Mouse (Mus musculus) lung, embryonic 15.5 days (tissue): ENCODE results near the gene Slc5a10. TPM values are rescaled to one million over a fixed set of nuclear protein-coding genes. Genes with fewer than 3 reads are reported as not detected.

Experiments used
- ATAC-seq: fragments of 200-750 bp; cut with Nextera tagmentation; 2 replicates; pipeline ENCODE4 v1.8.0; 2017; ENCODE audit warnings: moderate number of reproducible peaks, borderline replicate concordance; ENCODE audit not compliant: low FRiP score, low TSS enrichment; ENCODE audit errors: extremely low read depth
- H3K27ac ChIP-seq: fragments of 300-500 bp; sonication (generic); 2 replicates; pipeline ENCODE4 v1.5.1; 2015; ENCODE audit warnings: moderate library complexity, mild to moderate bottlenecking, inconsistent platforms
- H3K27me3 ChIP-seq: fragments of 300-500 bp; sonication (generic); 2 replicates; pipeline ENCODE4 v1.6.1; 2015; ENCODE audit warnings: inconsistent platforms
- H3K36me3 ChIP-seq: fragments of 300-500 bp; sonication (generic); 2 replicates; pipeline ENCODE4 v1.6.1; 2015; ENCODE audit warnings: inconsistent platforms
- H3K4me1 ChIP-seq: fragments of 300-500 bp; sonication (generic); 2 replicates; pipeline ENCODE4 v1.6.1; 2015; ENCODE audit warnings: inconsistent platforms
- H3K4me2 ChIP-seq: fragments of 300-500 bp; sonication (generic); 2 replicates; pipeline ENCODE4 v1.6.1; 2015; ENCODE audit warnings: inconsistent platforms, mild to moderate bottlenecking, moderate library complexity
- H3K4me3 ChIP-seq: fragments of 300-500 bp; sonication (generic); 2 replicates; pipeline ENCODE4 v1.5.1; 2015; ENCODE audit warnings: mild to moderate bottlenecking, inconsistent platforms
- H3K9ac ChIP-seq: fragments of 300-500 bp; sonication (generic); 2 replicates; pipeline ENCODE4 v1.6.1; 2015; ENCODE audit warnings: inconsistent platforms
- H3K9me3 ChIP-seq: fragments of 300-500 bp; sonication (generic); 2 replicates; pipeline ENCODE4 v1.6.1; 2016; ENCODE audit warnings: inconsistent platforms
- WGBS: fragments of 180-500 bp; shearing (Covaris S2); methylation state at CpG from one replicate; pipeline ENCODE4 v1.1.7; 2015; 5-methylcytosine and 5-hydroxymethylcytosine counted together
- polyA plus RNA-seq: library from polyadenylated mRNA; unstranded; fragments of >200 nt; fragmentation: Nextera tagmentation; extraction: Ambion mirVana; gene quantifications from 2 replicates; pipeline ENCODE4 v1.2.1, GENCODE M21; 2015

Slc5a10 gene
- polyA plus RNA-seq, 1 experiment from 2014 or later, result not detected

DNA sequence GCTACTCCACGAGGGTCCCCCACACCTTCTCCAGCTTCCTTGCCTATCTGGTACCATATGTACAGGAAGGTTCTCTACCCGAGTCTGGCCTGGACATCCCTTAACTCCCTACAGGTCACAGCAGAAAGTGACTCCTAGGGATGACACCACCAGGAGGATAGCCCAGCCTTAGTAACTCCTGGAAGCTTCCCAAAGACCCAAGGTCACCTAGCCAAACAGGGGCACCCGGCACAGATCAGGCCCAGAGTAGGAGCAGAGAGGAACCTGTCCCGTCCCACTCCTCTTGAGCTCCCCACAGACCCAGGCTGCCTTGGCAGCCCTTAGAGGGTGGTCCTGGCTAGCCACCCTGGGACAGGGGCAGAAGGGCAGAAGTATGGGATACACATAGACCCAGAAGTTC is 55.2 kb downstream of the Slc5a10 start:
- Histone ChIP-seq H3K36me3 (no peaks in the 10 kb centered on the region), H3K27ac (no peak overlapping the region), H3K4me1 (peaks cover 6% of the 10 kb centered on the region), H3K9ac (no peak overlapping the region), H3K4me3 (no peak overlapping the region), H3K4me2 (no peak overlapping the region), H3K27me3 (no peaks in the 10 kb centered on the region), H3K9me3 (no peaks in the 10 kb centered on the region)
- WGBS, result 87% methylated on average over 4 of the region's 4 CpGs
- no peak for ATAC-seq

DNA sequence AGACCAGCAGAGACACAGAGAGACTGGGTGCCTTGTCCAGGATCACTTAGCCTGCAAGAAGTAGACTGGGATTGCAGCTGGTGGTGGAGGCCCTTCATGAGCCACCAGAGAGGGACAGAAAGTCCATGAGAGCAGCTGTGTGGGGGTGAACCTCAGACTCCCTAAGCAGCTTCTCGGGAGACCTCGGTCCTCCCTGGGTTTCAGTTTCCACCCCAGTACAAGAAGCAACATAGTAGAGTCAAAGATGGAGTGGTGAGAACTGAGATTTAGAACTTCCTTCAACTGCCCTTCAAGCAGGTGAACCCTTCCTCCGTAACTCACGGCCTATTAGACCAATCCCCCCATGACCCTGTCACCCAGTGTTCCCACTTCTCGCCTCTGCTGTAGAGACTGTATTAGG is 58.4 kb downstream of the Slc5a10 start:
- no peak for ATAC-seq
- H3K9me3 ChIP-seq, result no peaks in the 10 kb centered on the region
- 88% methylated on average over 5 of the region's 5 CpGs for WGBS
- no peak overlapping the region for H3K4me3 ChIP-seq
- H3K27ac ChIP-seq, result no peak overlapping the region
- H3K9ac ChIP-seq, result no peak overlapping the region
- no peaks in the 10 kb centered on the region for H3K36me3 ChIP-seq
- H3K27me3 ChIP-seq, result no peaks in the 10 kb centered on the region
- peaks cover 8% of the 10 kb centered on the region for H3K4me1 ChIP-seq
- H3K4me2 ChIP-seq, result no peak overlapping the region

DNA sequence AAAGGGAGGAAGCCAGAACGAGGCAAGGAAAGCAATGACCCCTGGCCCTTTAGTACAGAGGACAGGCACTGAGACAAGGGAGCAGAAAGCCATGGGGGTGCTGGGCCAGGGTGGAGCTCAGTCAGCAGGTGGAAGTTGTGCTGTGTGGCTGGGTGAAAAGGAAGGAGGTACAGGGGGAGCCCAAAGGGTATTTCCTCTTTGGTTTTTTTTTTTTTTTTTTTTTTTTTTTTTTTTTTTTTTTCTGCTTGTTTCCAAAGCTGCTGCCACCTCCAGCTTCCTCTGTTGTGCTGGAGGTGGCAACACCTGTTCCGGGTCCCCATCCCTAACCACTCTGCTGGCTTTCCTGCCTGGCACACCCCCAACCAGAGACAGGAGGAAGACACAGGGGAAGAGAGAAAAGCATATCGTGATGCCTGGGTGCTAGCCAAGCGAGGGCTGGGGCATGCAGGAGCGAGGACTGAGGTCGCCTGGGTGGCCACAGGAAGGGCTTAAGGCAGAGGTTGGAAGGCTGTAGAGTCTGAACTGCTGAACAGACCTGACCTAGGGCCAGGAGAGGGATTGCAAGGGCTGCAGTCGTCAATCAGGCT is 59.7 kb downstream of the Slc5a10 start:
- no peak overlapping the region for H3K4me2 ChIP-seq
- H3K27me3 ChIP-seq, result no peaks in the 10 kb centered on the region
- ATAC-seq, result no peak
- H3K36me3 ChIP-seq, result no peaks in the 10 kb centered on the region
- H3K9ac ChIP-seq, result no peak overlapping the region
- 52% methylated on average over 7 of the region's 7 CpGs for WGBS
- no peak overlapping the region for H3K27ac ChIP-seq
- no peak overlapping the region for H3K4me3 ChIP-seq
- H3K9me3 ChIP-seq, result no peaks in the 10 kb centered on the region
- H3K4me1 ChIP-seq, result peaks cover 2% of the 10 kb centered on the region; the same call in 1 of the 2 replicates

DNA sequence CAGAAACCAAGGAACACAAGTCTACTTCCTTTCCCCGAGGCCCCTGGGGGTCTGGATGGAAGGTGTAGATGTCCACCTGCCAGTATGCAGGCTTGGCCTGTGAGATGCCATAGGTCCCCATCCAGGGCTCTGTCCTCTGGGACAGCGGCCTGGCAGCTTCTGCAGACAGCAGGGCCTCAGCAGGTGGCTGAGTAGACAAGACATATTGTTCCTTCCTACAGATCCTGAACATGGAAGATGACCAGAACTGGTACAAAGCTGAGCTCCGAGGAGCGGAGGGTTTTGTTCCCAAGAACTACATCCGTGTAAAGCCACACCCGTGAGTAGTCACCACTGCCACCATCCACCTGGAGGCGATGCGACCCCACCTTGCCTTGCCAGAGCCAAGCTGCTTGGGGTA is 60.6 kb downstream of the Slc5a10 start:
- no peak for ATAC-seq
- Histone ChIP-seq H3K27me3 (no peaks in the 10 kb centered on the region), H3K36me3 (no peaks in the 10 kb centered on the region), H3K27ac (no peak overlapping the region), H3K4me3 (no peak overlapping the region), H3K4me1 (peaks cover 2% of the 10 kb centered on the region; the same call in 1 of the 2 replicates), H3K9me3 (no peaks in the 10 kb centered on the region), H3K9ac (no peak overlapping the region), H3K4me2 (no peak overlapping the region)
- WGBS, result 85% methylated on average over 8 of the region's 8 CpGs

DNA sequence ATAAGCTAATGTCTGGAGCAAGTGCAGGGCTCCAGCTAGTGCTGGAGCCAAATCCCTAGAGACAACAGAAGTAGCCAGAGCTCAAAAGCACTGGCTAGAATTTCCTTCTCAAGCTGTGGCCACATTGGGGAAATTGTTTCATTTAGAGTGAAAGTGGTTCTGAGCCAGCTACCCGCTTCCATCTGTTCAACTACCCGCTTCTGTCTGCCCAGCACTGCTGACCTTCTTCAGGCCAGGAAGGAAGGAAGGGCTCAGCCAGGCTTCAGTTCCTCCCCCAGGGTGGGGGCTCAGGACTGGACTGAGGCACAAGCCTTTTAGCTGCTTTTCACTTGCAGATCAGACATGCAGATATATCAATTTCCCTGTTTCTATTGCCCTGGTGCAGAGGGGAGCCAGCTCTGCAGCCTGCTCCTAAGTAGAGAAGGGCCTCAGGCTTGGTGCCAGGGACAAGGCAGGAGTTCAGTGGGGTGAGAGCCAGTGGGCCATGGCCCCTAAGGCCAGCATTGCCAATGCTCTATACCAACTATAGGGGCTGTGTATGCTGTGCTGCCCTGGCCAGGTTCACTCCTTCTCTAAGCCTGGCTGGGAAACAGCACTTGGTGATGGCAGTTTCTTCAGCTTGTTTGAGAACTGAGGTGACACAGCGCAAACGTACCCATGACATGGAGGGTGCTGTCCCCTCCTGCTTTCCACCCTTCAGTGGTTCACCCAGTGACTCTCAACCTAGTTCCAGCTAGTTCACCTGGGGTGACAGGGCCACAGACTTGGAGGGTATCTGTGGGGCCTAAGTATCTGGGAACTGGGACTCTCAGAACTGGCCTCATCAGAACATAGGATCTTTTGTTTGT is 61.4 kb downstream of the Slc5a10 start:
- no peaks in the 10 kb centered on the region for H3K36me3 ChIP-seq
- H3K4me3 ChIP-seq, result no peak overlapping the region
- H3K27ac ChIP-seq, result no peak overlapping the region
- H3K27me3 ChIP-seq, result no peaks in the 10 kb centered on the region
- ATAC-seq, result no peak
- no peak overlapping the region for H3K9ac ChIP-seq
- no peaks in the 10 kb centered on the region for H3K9me3 ChIP-seq
- WGBS, result 71% methylated on average over 4 of the region's 4 CpGs
- H3K4me2 ChIP-seq, result no peak overlapping the region
- peaks cover 2% of the 10 kb centered on the region; the same call in 1 of the 2 replicates for H3K4me1 ChIP-seq

DNA sequence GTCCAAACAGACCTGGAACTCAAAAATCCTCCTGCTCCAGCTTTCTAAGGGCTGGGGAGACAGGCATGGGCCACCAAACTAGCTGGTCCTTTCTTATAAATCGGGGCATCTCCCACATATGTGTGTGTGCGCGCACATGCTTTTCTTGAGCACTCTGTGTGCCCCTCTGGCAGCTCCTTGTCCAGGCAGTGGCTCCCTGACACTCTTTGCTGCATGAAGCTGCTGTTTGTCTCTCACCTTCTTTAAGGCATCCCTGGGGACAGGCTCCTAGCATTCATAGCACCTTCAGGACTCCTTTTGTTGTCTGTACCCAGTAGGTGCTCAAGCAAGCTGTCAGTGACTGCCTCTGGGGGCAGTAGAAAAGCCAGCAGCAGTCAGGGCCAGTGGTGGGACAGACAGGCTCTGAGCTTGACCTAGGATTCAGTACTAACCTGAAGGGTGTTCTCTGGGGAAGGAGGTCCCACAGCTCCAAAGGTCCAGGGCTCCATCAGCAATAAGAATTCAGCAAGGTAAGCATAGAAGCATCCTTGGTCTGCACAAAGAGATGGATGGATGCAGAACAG is 62.2 kb downstream of the Slc5a10 start:
- no peaks in the 10 kb centered on the region for H3K27me3 ChIP-seq
- H3K4me3 ChIP-seq, result no peak overlapping the region
- no peaks in the 10 kb centered on the region for H3K9me3 ChIP-seq
- 88% methylated on average over 3 of the region's 3 CpGs for WGBS
- no peaks in the 10 kb centered on the region for H3K36me3 ChIP-seq
- H3K4me2 ChIP-seq, result no peak overlapping the region
- peaks cover 2% of the 10 kb centered on the region; the same call in 1 of the 2 replicates for H3K4me1 ChIP-seq
- ATAC-seq, result no peak
- no peak overlapping the region for H3K27ac ChIP-seq
- H3K9ac ChIP-seq, result no peak overlapping the region

DNA sequence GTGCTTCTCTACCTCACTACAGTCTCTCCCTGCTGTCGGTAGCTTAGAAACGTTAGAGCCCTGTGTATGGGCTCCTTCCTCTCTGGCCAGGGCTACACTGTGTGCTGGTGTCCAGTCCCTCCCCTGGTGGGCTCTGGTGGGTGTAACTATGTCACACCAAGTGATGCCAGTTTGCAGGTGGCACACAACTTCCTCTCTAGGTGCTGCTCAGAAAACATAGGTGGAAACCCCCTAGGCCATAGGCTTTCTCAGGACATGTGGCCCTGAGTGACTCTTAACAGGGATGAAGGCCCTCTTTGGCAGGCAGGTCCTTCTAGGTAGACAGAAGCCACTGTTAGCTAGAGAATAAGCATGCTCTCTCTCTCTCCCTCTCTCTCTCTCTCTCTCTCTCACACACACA is 63.2 kb downstream of the Slc5a10 start:
- no peak overlapping the region for H3K9ac ChIP-seq
- no peak overlapping the region for H3K4me3 ChIP-seq
- H3K4me1 ChIP-seq, result peaks cover 5% of the 10 kb centered on the region; the same call in 1 of the 2 replicates
- 53% methylated on average over 2 of the region's 2 CpGs for WGBS
- H3K36me3 ChIP-seq, result no peaks in the 10 kb centered on the region
- H3K4me2 ChIP-seq, result no peak overlapping the region
- ATAC-seq, result no peak
- no peak overlapping the region for H3K27ac ChIP-seq
- H3K27me3 ChIP-seq, result no peaks in the 10 kb centered on the region
- no peaks in the 10 kb centered on the region for H3K9me3 ChIP-seq

DNA sequence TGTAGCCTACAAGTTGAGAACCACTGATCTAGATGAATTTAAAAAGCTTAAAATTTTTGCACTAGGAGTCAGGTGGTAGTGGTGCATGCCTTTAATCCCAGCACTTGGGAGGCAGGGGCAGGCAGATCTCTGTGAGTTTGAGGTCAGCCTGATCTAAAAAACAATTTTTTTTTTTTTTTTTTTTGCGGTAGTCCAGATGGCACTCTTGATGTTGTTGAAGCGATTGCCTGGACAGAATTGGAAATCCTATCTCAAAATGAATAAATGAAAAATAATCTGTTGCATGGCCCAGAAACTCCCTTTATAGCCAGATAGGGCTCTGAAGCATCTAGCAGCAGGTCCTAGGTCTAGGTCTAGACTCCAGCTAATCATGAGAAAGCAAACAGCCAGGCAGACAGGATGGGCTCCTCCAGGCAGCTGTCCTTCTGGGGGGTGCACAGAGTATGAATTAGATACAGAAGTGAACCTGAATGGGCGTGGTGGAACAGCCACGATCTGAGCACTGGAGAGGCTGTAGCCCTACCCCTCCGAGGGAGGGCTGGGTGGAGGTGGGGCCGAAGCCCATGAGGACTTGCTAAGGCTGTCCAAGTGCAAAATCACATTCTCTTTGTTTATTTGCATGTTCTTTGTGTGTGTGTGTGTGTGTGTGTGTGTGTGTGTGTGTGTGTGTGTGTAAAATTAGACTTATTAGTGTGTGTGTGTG is 64.3 kb downstream of the Slc5a10 start:
- 0 out of 2 replicates have a peak, but pooled peaks have one; percentile 25 for ATAC-seq
- Histone ChIP-seq H3K27ac (no peak overlapping the region), H3K36me3 (no peaks in the 10 kb centered on the region), H3K4me2 (0 out of 2 replicates have a peak overlapping the region, but pooled peaks have one; percentile 6), H3K4me3 (no peak overlapping the region), H3K9ac (no peak overlapping the region), H3K9me3 (no peaks in the 10 kb centered on the region), H3K27me3 (no peaks in the 10 kb centered on the region), H3K4me1 (peaks cover 5% of the 10 kb centered on the region; the same call in 1 of the 2 replicates)
- WGBS, result 51% methylated on average over 6 of the region's 6 CpGs

DNA sequence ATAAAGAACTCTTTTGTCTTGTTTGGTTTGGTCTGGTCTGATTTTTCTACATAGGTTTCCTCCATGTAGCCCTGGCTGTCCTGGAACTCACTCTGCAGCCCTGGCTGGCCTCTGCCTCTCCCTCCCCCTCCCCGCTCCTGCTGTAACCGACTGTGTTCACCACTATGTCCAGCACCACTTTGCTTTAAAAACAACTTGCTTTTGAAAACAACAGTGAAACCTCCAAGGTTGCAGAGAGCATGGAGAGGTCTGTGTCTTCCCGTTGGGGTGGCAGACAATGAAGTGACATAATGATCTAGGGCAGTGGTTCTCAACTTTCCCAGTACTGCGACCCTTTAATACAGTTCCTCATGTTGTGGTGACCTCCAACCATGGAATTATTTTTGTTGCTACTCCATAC is 65.0 kb downstream of the Slc5a10 start:
- WGBS, result 51% methylated on average over 4 of the region's 4 CpGs
- Histone ChIP-seq H3K9me3 (no peaks in the 10 kb centered on the region), H3K36me3 (no peaks in the 10 kb centered on the region), H3K4me1 (peaks cover 5% of the 10 kb centered on the region; the same call in 1 of the 2 replicates), H3K27me3 (no peaks in the 10 kb centered on the region), H3K4me2 (peak overlapping the region; percentile 46; the same call in 1 of the 2 replicates), H3K9ac (no peak overlapping the region), H3K4me3 (no peak overlapping the region), H3K27ac (no peak overlapping the region)
- ATAC-seq, result no peak

DNA sequence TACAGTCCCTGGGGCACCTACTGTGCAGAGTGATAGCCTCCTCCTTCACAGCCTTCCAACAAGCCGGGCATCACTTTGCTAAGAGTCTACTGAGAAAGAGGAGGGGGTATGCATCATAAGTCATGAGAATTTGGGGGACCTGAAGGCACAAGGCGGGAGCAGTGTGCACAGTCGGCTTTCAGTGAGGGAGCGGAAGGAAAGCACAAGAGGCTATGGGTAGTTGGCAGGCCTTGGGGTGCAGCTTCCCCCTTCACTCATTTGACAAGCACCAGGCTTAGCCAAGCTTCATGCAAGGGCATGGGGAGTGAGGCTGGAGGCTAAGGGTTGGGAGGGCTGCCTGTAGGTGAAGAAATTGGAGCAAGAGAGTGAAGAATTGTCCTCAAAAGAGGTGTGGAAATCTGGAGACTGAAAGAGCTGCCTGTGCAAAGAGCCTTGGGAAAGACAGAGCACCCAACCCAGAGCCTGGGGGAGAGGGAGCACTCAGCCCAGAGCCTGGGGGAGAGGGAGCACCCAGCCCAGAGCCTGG is 65.8 kb downstream of the Slc5a10 start:
- H3K4me2 ChIP-seq, result peak overlapping the region; percentile 46
- ATAC-seq, result no peak
- no peak overlapping the region for H3K9ac ChIP-seq
- no peaks in the 10 kb centered on the region for H3K9me3 ChIP-seq
- H3K4me3 ChIP-seq, result peak overlapping the region; percentile 37
- H3K4me1 ChIP-seq, result peaks cover 5% of the 10 kb centered on the region; the same call in 1 of the 2 replicates
- H3K27ac ChIP-seq, result no peak overlapping the region
- WGBS, result 77% methylated on average over 4 of the region's 4 CpGs
- H3K36me3 ChIP-seq, result no peaks in the 10 kb centered on the region
- no peaks in the 10 kb centered on the region for H3K27me3 ChIP-seq

DNA sequence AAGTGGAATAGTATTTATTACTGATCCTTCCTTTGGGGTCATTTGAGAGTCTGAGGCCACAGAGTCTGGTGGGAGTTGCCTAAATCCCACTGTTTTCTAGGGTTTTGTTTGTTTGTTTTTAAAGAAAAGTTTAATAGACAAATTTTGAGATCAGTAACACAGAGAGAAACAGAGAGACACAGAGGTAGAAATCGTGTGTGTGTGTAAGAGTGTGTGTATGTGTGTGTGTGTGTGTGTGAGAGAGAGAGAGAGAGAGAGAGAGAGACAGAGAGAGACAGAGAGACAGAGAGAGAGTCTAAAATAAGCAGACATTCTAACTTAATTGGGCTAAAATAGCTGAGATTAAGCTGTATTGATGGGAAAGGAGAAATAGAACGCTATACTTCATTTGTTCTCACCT is 67.1 kb downstream of the Slc5a10 start:
- 60% methylated on average over 2 of the region's 2 CpGs for WGBS
- Histone ChIP-seq H3K36me3 (no peaks in the 10 kb centered on the region), H3K27ac (no peak overlapping the region), H3K9ac (peak overlapping the region; percentile 24), H3K9me3 (no peaks in the 10 kb centered on the region), H3K4me2 (peak overlapping the region; percentile 46), H3K4me3 (peak overlapping the region; percentile 37), H3K4me1 (peaks cover 2% of the 10 kb centered on the region; the same call in 1 of the 2 replicates), H3K27me3 (no peaks in the 10 kb centered on the region)
- no peak for ATAC-seq
